Comparison of ENCODE assay signal across 8 mouse cellular contexts in genomic region chr10:127661291-127661914, GRCm38 (mm10). TPM values are rescaled to one million over a fixed set of nuclear protein-coding genes. Genes with fewer than 3 reads are reported as not detected.
DNase-seq lines count a peak whose midpoint lies in the region; ATAC-seq and TF ChIP-seq lines count a peak whose summit lies in the region.

No protein-coding gene starts in this region.

- ATAC-seq in limb, embryonic 12.5 days (ENCODE audit: insufficient number of reproducible peaks, insufficient read depth, low FRiP score, low TSS enrichment, low read depth), result no peak
- ATAC-seq in neural tube, embryonic 13.5 days (ENCODE audit: low read depth), result no peak

- intact Hi-C loops in gastrocnemius, adult 2 months (cut with DNase I), result no loop called here

- H3K36me3 ChIP-seq in limb, embryonic 12.5 days, result peaks cover 49% of the 10 kb centered on the region
- no peaks in the 10 kb centered on the region for H3K36me3 ChIP-seq in neural tube, embryonic 13.5 days

- DNase-seq in gastrocnemius, adult 2 months, result peak; percentile 31
- no peak for DNase-seq in gastrocnemius, postnatal 10 days
- DNase-seq in Muller cell, postnatal 12 days (ENCODE audit: inconsistent ontology term), result peak; percentile 31
- peak; percentile 52 for DNase-seq in heart, postnatal 4 days
- DNase-seq in T-cell, adult 2 months (ENCODE audit: low spot score), result no peak
- no peak for DNase-seq in retina, embryonic 14.5 days (ENCODE audit: low spot score)

- no peaks in the 10 kb centered on the region for H3K9me3 ChIP-seq in limb, embryonic 12.5 days
- no peaks in the 10 kb centered on the region for H3K9me3 ChIP-seq in neural tube, embryonic 13.5 days

- no peak for TF ChIP-seq CTCF in gastrocnemius, adult 2 months (IDR thresholded peaks at IDR 0.05)

- peak overlapping the region; percentile 84 for H3K27ac ChIP-seq in gastrocnemius, adult 2 months
- peak overlapping the region; percentile 84 for H3K27ac ChIP-seq in limb, embryonic 12.5 days
- H3K27ac ChIP-seq in neural tube, embryonic 13.5 days (replicated peaks), result no peak overlapping the region

- peak overlapping the region; percentile 64 for H3K4me3 ChIP-seq in gastrocnemius, adult 2 months
- peak overlapping the region; percentile 22; the same call in 1 of the 2 replicates for H3K4me3 ChIP-seq in limb, embryonic 12.5 days (replicated peaks)
- H3K4me3 ChIP-seq in neural tube, embryonic 13.5 days, result no peak overlapping the region

- 22% methylated on average over 14 of the region's 14 CpGs for WGBS in limb, embryonic 12.5 days
- 15% methylated on average over 14 of the region's 14 CpGs for WGBS in neural tube, embryonic 13.5 days

- H3K4me1 ChIP-seq in limb, embryonic 12.5 days (replicated peaks), result peaks cover 59% of the 10 kb centered on the region
- peaks cover 50% of the 10 kb centered on the region for H3K4me1 ChIP-seq in neural tube, embryonic 13.5 days (replicated peaks)

- H3K9ac ChIP-seq in limb, embryonic 12.5 days (replicated peaks), result peak overlapping the region; percentile 50; the same call in 1 of the 2 replicates
- peak overlapping the region; percentile 45 for H3K9ac ChIP-seq in neural tube, embryonic 13.5 days

- H3K27me3 ChIP-seq in limb, embryonic 12.5 days, result no peaks in the 10 kb centered on the region
- peaks cover 78% of the 10 kb centered on the region for H3K27me3 ChIP-seq in neural tube, embryonic 13.5 days

- H3K4me2 ChIP-seq in limb, embryonic 12.5 days, result peak overlapping the region; percentile 88
- H3K4me2 ChIP-seq in neural tube, embryonic 13.5 days, result peak overlapping the region; percentile 42

RNA-seq across cellular contexts. Expression of gene Nemp1, which starts 5.3 kb away (rescaled TPM):
- 1 to 10 TPM; 1.5 to 2.1 TPM for total RNA-seq in gastrocnemius, adult 2 months (2021)
- 1 to 10 TPM; 2.8 to 5.3 TPM for total RNA-seq in gastrocnemius, postnatal 10 days (2021)
- 1 to 10 TPM; 8.9 TPM for total RNA-seq in heart, postnatal 4 days (2021)
- polyA plus RNA-seq in limb, embryonic 12.5 days (2016; fragmentation: Nextera tagmentation; extraction: Ambion mirVana), result 12.6 and 13.5 TPM in 2 replicates
- polyA plus RNA-seq in neural tube, embryonic 13.5 days (2015; fragmentation: Nextera tagmentation; extraction: Ambion mirVana), result 3.3 and 3.6 TPM in 2 replicates

RNA-seq across cellular contexts. Expression of gene Nab2, which starts 7.0 kb away (rescaled TPM):
- 1 to 10 TPM; 2.8 to 3.2 TPM for total RNA-seq in gastrocnemius, adult 2 months (2021)
- 10 to 100 TPM in 1 of 2 experiments, 1 to 10 TPM in 1; 7.0 to 13.2 TPM for total RNA-seq in gastrocnemius, postnatal 10 days (2021)
- 10 to 100 TPM; 13.5 to 14.9 TPM for total RNA-seq in heart, postnatal 4 days (2021)
- polyA plus RNA-seq in limb, embryonic 12.5 days (2016; fragmentation: Nextera tagmentation; extraction: Ambion mirVana), result 15.3 and 19.1 TPM in 2 replicates
- 4.0 and 4.5 TPM in 2 replicates for polyA plus RNA-seq in neural tube, embryonic 13.5 days (2015; fragmentation: Nextera tagmentation; extraction: Ambion mirVana)

RNA-seq across cellular contexts. Expression of gene Stat6, which starts 18.6 kb away (rescaled TPM):
- total RNA-seq in gastrocnemius, adult 2 months (2021), result 10 to 100 TPM; 17.1 to 18.9 TPM
- total RNA-seq in gastrocnemius, postnatal 10 days (2021), result 10 to 100 TPM; 15.8 to 24.4 TPM
- 10 to 100 TPM; 41.7 to 42.1 TPM for total RNA-seq in heart, postnatal 4 days (2021)
- polyA plus RNA-seq in limb, embryonic 12.5 days (2016; fragmentation: Nextera tagmentation; extraction: Ambion mirVana), result 8.7 and 12.1 TPM in 2 replicates
- 5.9 and 6.0 TPM in 2 replicates for polyA plus RNA-seq in neural tube, embryonic 13.5 days (2015; fragmentation: Nextera tagmentation; extraction: Ambion mirVana)

RNA-seq across cellular contexts. Expression of gene Lrp1, which starts 40.5 kb away (rescaled TPM):
- 10 to 100 TPM; 34.6 to 71.3 TPM for total RNA-seq in gastrocnemius, adult 2 months (2021)
- 100 to 1,000 TPM; 105 to 132 TPM for total RNA-seq in gastrocnemius, postnatal 10 days (2021)
- 10 to 100 TPM; 68.8 to 73.0 TPM for total RNA-seq in heart, postnatal 4 days (2021)
- 87.6 and 94.7 TPM in 2 replicates for polyA plus RNA-seq in limb, embryonic 12.5 days (2016; fragmentation: Nextera tagmentation; extraction: Ambion mirVana)
- polyA plus RNA-seq in neural tube, embryonic 13.5 days (2015; fragmentation: Nextera tagmentation; extraction: Ambion mirVana), result 80.9 and 110 TPM in 2 replicates

RNA-seq across cellular contexts. Expression of gene Myo1a, which starts 43.6 kb away (rescaled TPM):
- total RNA-seq in gastrocnemius, adult 2 months (2021), result not detected
- under 1 TPM; 0.21 to 0.54 TPM for total RNA-seq in gastrocnemius, postnatal 10 days (2021)
- under 1 TPM; 0.10 to 0.36 TPM for total RNA-seq in heart, postnatal 4 days (2021)
- 0.33 and 0.59 TPM in 2 replicates for polyA plus RNA-seq in limb, embryonic 12.5 days (2016; fragmentation: Nextera tagmentation; extraction: Ambion mirVana)
- 0.88 and 0.96 TPM in 2 replicates for polyA plus RNA-seq in neural tube, embryonic 13.5 days (2015; fragmentation: Nextera tagmentation; extraction: Ambion mirVana)

Comparison
In these comparisons a context has a peak if more than half of its experiments do, and no peak if none do; other contexts are left out.
1. DNase-seq: peak in gastrocnemius, adult 2 months (single experiment), Muller cell, postnatal 12 days (single experiment) and heart, postnatal 4 days (single experiment); none in gastrocnemius, postnatal 10 days (single experiment), T-cell, adult 2 months (single experiment) and retina, embryonic 14.5 days (single experiment).